Mouse (Mus musculus) heart, embryonic 11.5 days (tissue): Measurements from ENCODE around the gene Cpne6. TPM values are rescaled to one million over a fixed set of nuclear protein-coding genes. Genes with fewer than 3 reads are reported as not detected.

Experiments
- ATAC-seq: fragments of 200-750 bp; cut with Nextera tagmentation; replicated peaks from 2 replicates; pipeline ENCODE4 v1.8.0; 2017; ENCODE audit warnings: moderate library complexity; ENCODE audit not compliant: insufficient number of reproducible peaks, low FRiP score, low TSS enrichment
- H3K27ac ChIP-seq: fragments of 300-500 bp; sonication (generic); 2 replicates; pipeline ENCODE4 v1.5.1; 2014; ENCODE audit warnings: mild to moderate bottlenecking, low read depth, low read length
- H3K27me3 ChIP-seq: fragments of 300-500 bp; sonication (generic); 2 replicates; pipeline ENCODE4 v1.6.1; 2014; ENCODE audit warnings: mild to moderate bottlenecking, low read length, mixed read lengths; ENCODE audit not compliant: control insufficient read depth, insufficient read depth
- H3K36me3 ChIP-seq: fragments of 300-500 bp; sonication (generic); 2 replicates; pipeline ENCODE4 v1.6.1; 2014; ENCODE audit warnings: mild to moderate bottlenecking, low read length, moderate library complexity, mixed read lengths; ENCODE audit not compliant: control insufficient read depth, insufficient read depth
- H3K4me1 ChIP-seq: fragments of 300-500 bp; sonication (generic); 2 replicates; pipeline ENCODE4 v1.6.1; 2014; ENCODE audit warnings: low read length; ENCODE audit not compliant: control insufficient read depth, insufficient read depth
- H3K4me2 ChIP-seq: fragments of 300-500 bp; sonication (generic); 2 replicates; pipeline ENCODE4 v1.6.1; 2014; ENCODE audit warnings: mild to moderate bottlenecking, moderate library complexity
- H3K4me3 ChIP-seq: fragments of 300-500 bp; sonication (generic); 2 replicates; pipeline ENCODE4 v1.5.1; 2014; ENCODE audit warnings: low read depth, low read length
- H3K9ac ChIP-seq: fragments of 300-500 bp; sonication (generic); 2 replicates; pipeline ENCODE4 v1.6.1; 2014; ENCODE audit warnings: mild to moderate bottlenecking, low read depth, low read length, moderate library complexity
- H3K9me3 ChIP-seq: fragments of 300-500 bp; sonication (generic); replicated peaks from 2 replicates; pipeline ENCODE4 v1.6.1; 2016; ENCODE audit warnings: low read length; ENCODE audit not compliant: control insufficient read depth
- WGBS: fragments of 180-500 bp; shearing (Covaris S2); extraction: QIAGEN DNeasy Blood & Tissue Kit; methylation state at CpG from one replicate; pipeline ENCODE4 v1.1.7; 2014; ENCODE audit not compliant: insufficient replicate concordance; 5-methylcytosine and 5-hydroxymethylcytosine counted together
- polyA plus RNA-seq: library from polyadenylated mRNA; unstranded; fragments of >200 nt; fragmentation: Nextera tagmentation; extraction: Ambion mirVana; gene quantifications from 2 replicates; pipeline ENCODE4 v1.2.1, GENCODE M21; 2014

The Cpne6 gene
- polyA plus RNA-seq, 1 experiment from 2014 or later: 0.43 TPM

DNA sequence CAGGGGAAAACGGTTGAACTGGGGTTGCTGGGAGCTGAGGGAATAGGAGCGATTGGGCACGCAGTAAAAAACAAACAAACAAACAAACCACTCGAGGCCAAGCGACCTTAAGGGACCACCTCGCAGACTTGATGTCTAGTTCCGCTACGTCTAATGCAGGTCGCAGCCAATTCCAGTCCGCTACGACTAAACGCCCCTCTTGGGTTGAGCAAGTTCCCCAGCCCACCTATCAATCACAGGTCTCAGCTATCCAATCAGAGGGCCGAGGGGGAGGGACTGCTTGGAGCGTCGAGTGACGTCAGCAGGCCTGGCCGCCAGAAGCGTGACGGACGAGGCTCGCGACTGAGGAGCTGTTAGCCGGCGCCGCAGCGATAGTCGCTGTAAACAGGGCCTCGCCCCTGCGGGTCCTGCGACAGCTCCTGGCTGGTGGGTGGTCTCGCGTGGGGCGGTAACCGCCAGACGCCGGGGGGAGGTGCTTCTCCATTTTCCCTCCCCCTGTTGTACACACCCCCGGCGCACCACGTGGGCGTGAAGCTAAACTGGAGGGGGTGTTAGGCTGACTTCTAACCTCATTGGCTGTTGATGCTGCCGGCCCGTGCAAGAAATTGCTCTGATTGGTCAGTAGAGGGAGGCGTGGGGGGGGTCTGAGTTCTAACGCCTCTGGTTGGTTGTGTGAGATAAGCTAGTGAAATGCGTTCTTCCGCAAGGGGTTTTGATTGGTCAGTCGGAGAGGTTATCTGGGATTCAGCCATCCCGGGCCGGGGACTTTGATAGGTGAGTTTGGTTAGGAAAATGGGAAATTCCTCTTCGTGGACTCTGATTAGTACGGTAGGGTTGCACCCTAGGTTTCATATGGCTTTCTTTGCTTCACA is 50.2 kb downstream of the Cpne6 start, which contains the start of gene A730061H03Rik:
A730061H03Rik (minus strand) TSS at position 205 of the 872 bp plus-strand sequence.
- peak; percentile 93 for ATAC-seq
- WGBS: under 1% methylated on average over 51 of the region's 51 CpGs

DNA sequence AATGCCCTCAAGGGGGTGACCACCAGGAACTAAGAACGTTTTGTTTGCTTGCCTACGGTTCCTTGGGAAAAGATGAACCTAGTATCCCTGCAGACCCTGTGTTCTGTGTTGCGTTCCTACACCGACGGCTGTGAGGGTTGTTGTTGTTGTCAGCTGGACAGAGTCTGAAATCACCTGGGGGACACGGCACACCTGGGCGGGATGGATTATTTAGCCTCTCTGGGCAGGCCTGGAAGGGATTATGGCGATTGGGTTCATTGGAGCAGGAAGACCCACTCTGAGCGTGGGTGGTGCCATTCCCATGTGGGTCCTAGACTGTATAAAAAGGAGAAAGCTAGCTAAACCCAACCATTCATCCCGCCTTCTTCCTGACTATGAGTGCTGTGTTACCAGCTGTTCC is 51.6 kb downstream of the Cpne6 start:
- Histone ChIP-seq H3K27ac (no peak overlapping the region), H3K4me3 (no peak overlapping the region), H3K9ac (no peak overlapping the region), H3K9me3 (no peaks in the 10 kb centered on the region), H3K4me2 (peak overlapping the region; percentile 70; the same call in 1 of the 2 replicates), H3K27me3 (no peaks in the 10 kb centered on the region), H3K4me1 (peaks cover 13% of the 10 kb centered on the region), H3K36me3 (peaks cover 20% of the 10 kb centered on the region)
- ATAC-seq: no peak
- WGBS: 83% methylated on average over 10 of the region's 10 CpGs

More for the DNA sequence above, 50.2 kb downstream of the Cpne6 start, which contains the start of gene A730061H03Rik:
- Histone ChIP-seq H3K4me2 (peak within 1 kb of the TSS; percentile 70), H3K4me1 (peaks cover 13% of the 10 kb centered on the region), H3K9ac (peak within 1 kb of the TSS; percentile 84), H3K27ac (peak within 1 kb of the TSS; percentile 98), H3K9me3 (no peaks in the 10 kb centered on the region), H3K4me3 (peak within 1 kb of the TSS; percentile 65), H3K27me3 (no peaks in the 10 kb centered on the region), H3K36me3 (peaks cover 9% of the 10 kb centered on the region)

DNA sequence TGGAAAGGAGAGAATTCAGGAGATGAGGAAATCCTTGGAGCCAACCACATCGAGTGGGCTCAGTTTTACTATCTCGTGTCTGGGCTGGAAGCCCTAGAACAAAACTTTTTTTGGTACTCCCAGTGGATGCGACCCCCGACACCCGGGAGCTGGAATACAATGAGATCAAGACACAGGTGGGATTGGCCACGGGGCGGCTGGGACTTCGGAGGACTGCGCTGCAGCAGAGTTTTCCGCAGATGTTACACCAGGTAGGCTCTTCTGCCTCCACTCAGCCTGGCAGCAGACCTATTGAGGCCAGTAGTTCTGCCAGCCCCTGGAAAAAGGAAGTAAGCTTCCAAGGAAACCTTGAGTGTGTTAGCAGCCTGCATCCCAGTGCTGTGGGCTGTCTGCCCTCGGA is 53.0 kb downstream of the Cpne6 start:
- Histone ChIP-seq H3K27me3 (no peaks in the 10 kb centered on the region), H3K27ac (no peak overlapping the region), H3K36me3 (peaks cover 26% of the 10 kb centered on the region), H3K9ac (no peak overlapping the region), H3K4me1 (peaks cover 13% of the 10 kb centered on the region), H3K4me2 (no peak overlapping the region), H3K4me3 (no peak overlapping the region), H3K9me3 (no peaks in the 10 kb centered on the region)
- WGBS: 85% methylated on average over 11 of the region's 11 CpGs
- no peak for ATAC-seq

DNA sequence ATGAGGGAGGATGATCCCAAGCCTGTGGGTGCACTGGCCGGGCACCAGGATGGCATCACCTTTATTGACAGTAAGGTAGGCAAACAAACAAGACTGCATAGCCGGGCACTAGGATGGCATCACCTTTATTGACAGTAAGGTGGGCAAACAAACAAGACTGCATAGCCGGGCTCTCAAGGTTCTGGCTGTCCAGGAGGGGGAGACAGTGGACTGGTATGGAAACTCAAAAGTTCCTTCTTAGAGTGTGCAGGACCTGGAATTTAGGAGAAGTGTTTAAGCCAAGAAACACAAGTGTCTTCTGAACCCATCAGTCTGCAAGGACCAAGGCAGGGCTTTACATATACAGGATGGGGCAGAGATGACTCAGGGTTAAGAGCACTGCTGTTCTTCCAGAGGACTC is 55.5 kb downstream of the Cpne6 start:
- Histone ChIP-seq H3K27ac (no peak overlapping the region), H3K4me2 (no peak overlapping the region), H3K4me3 (no peak overlapping the region), H3K9ac (no peak overlapping the region), H3K27me3 (no peaks in the 10 kb centered on the region), H3K36me3 (peaks cover 35% of the 10 kb centered on the region), H3K9me3 (no peaks in the 10 kb centered on the region), H3K4me1 (peaks cover 15% of the 10 kb centered on the region)
- 78% methylated on average over 3 of the region's 3 CpGs for WGBS
- ATAC-seq: no peak

Other genes with a start within 250 kb of the Cpne6 start
- 22.0 and 44.5 TPM in 2 replicates for gene Dhrs4, start 31.7 kb upstream of the Cpne6 start, polyA plus RNA-seq
- gene Carmil3, start 19.8 kb upstream of the Cpne6 start, polyA plus RNA-seq: 2.2 TPM in 2 replicates
- not detected in 2 replicates for gene Nrl, start 14.5 kb downstream of the Cpne6 start, polyA plus RNA-seq
- gene Pck2, start 29.8 kb downstream of the Cpne6 start, polyA plus RNA-seq: 28.0 and 33.0 TPM in 2 replicates
- 61.3 and 71.1 TPM in 2 replicates for gene Dcaf11, start 49.6 kb downstream of the Cpne6 start, polyA plus RNA-seq
- 1.0 and 1.3 TPM in 2 replicates for gene A730061H03Rik, start 50.0 kb downstream of the Cpne6 start, polyA plus RNA-seq
- gene Fitm1, start 65.2 kb downstream of the Cpne6 start, polyA plus RNA-seq: 107 and 108 TPM in 2 replicates
- gene Psme1, start 67.7 kb downstream of the Cpne6 start, polyA plus RNA-seq: 223 and 235 TPM in 2 replicates
- gene Emc9, start 74.9 kb downstream of the Cpne6 start, polyA plus RNA-seq: 18.7 and 20.0 TPM in 2 replicates
- gene Psme2, start 80.7 kb downstream of the Cpne6 start, polyA plus RNA-seq: 222 and 223 TPM in 2 replicates
- gene Rnf31, start 81.3 kb downstream of the Cpne6 start, polyA plus RNA-seq: 11.2 and 13.0 TPM in 2 replicates
- gene Irf9, start 93.1 kb downstream of the Cpne6 start, polyA plus RNA-seq: 6.4 and 7.5 TPM in 2 replicates
- 8.8 and 14.1 TPM in 2 replicates for gene Rec8, start 107.6 kb downstream of the Cpne6 start, polyA plus RNA-seq
- gene Ipo4, start 125.5 kb downstream of the Cpne6 start, polyA plus RNA-seq: 70.1 and 81.7 TPM in 2 replicates
- gene Gm49378, start 127.5 kb downstream of the Cpne6 start, polyA plus RNA-seq: 1.9 and 4.2 TPM in 2 replicates
- 78.7 and 86.9 TPM in 2 replicates for gene Tm9sf1, start 133.4 kb downstream of the Cpne6 start, polyA plus RNA-seq
- 0.63 TPM in 2 replicates for gene Tssk4, start 139.7 kb downstream of the Cpne6 start, polyA plus RNA-seq
- 72.0 and 74.2 TPM in 2 replicates for gene Mdp1, start 150.1 kb downstream of the Cpne6 start, polyA plus RNA-seq
- 41.3 and 43.3 TPM in 2 replicates for gene Gmpr2, start 161.5 kb downstream of the Cpne6 start, polyA plus RNA-seq
- gene Nedd8, start 161.7 kb downstream of the Cpne6 start, polyA plus RNA-seq: 512 and 535 TPM in 2 replicates
- gene Tinf2, start 171.4 kb downstream of the Cpne6 start, polyA plus RNA-seq: 39.6 and 42.3 TPM in 2 replicates
- 0.13 and 0.30 TPM in 2 replicates for gene Tgm1, start 203.5 kb downstream of the Cpne6 start, polyA plus RNA-seq
- 19.1 and 19.7 TPM in 2 replicates for gene Rabggta, start 211.8 kb downstream of the Cpne6 start, polyA plus RNA-seq
- gene Dhrs1, start 235.2 kb downstream of the Cpne6 start, polyA plus RNA-seq: 56.4 and 60.3 TPM in 2 replicates
- gene Nop9, start 235.2 kb downstream of the Cpne6 start, polyA plus RNA-seq: 25.1 and 26.3 TPM in 2 replicates
- gene Cideb, start 248.0 kb downstream of the Cpne6 start, polyA plus RNA-seq: 1.4 and 1.7 TPM in 2 replicates